Mouse (Mus musculus) layer of hippocampus, postnatal 14 days (tissue): ENCODE measurements around the gene Ccl22. TPM values are rescaled to one million over a fixed set of nuclear protein-coding genes. Genes with fewer than 3 reads are reported as not detected.

Source experiments
- DNase-seq, 2 experiments: peaks; one replicate each; pipeline ENCODE4 v3.0.0; 2021 to 2022; ENCODE audit warnings: low spot score in 2 of 2, mixed read lengths in 1 of 2
- total RNA-seq, 2 experiments: library from RNA; stranded (reverse); gene quantifications; 2 replicates each; pipeline ENCODE4 v1.2.3; 2021

Ccl22 gene
- total RNA-seq, 2 experiments from 2014 or later, result 0.17 to 0.18 TPM

DNA sequence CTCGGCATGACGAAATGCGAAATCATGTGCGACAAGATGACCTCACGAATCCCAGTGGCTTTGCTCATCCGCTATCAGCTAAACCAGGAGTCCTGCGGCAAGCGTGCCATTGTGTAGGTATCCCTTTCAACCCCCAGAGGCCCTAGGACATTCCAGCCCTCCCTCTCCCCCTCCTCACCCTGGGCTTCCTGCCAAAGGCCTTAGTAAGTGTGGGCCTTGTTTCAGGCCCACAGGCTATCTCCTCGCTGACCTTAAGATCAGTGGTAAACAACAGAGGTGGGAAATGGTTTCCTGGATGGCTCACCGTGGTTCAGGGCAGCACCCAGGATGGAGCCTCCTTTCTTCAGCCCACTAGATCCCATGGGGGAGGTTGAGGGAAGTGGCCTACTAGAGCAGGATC, 32.6 kb downstream of the Ccl22 start:
- no peak for DNase-seq

DNA sequence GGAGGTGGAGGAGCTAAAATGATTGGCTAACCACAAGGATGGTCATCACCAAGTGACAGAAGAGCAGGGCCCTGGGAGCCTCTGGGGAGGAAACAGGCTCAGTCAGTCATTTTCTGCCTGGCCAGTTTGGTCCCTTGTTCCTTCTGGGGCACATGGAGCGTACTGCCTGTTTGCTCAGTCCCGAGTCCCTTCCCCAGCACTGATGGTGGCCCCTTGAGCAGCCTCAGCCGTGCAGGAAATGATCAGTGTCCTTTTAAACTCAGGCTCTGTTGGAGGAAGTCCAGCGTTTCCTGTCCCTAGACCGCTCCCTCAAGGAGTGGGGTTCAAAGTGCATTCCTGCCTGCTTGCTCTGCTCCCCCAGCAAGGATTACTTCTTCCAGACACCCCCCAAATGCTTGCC, 33.1 kb downstream of the Ccl22 start:
- DNase-seq, result no peak

DNA sequence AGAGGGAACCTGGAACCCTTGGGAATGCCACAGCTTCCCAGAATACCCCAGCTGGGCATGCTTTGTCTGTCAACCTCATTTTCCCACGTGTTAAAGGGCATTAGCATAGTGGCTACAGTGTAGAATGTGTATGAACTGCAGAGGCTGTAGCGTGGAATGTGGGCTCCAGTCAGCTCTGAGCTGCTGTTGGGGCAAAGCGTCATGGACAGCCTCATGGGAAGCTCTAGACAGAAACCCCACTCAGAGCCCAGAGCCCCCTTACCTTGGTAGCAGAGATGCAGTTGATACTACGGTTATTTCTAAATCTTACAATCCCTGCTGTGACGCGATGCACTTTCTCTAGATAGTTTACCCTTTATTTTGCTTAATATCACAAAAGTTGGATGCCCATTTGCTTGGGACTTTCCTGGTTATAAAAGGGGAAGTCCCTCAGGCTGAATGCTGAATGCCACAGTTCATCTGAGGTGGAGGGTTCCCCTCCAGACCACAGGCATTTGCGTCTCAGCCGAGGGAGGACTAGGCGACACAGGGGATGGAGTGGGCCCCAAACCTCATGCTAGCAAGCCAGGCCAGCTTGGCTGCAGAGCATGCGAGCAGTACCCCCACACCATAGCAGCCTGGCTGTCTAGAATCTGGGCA, 33.6 kb downstream of the Ccl22 start:
- DNase-seq, result no peak

DNA sequence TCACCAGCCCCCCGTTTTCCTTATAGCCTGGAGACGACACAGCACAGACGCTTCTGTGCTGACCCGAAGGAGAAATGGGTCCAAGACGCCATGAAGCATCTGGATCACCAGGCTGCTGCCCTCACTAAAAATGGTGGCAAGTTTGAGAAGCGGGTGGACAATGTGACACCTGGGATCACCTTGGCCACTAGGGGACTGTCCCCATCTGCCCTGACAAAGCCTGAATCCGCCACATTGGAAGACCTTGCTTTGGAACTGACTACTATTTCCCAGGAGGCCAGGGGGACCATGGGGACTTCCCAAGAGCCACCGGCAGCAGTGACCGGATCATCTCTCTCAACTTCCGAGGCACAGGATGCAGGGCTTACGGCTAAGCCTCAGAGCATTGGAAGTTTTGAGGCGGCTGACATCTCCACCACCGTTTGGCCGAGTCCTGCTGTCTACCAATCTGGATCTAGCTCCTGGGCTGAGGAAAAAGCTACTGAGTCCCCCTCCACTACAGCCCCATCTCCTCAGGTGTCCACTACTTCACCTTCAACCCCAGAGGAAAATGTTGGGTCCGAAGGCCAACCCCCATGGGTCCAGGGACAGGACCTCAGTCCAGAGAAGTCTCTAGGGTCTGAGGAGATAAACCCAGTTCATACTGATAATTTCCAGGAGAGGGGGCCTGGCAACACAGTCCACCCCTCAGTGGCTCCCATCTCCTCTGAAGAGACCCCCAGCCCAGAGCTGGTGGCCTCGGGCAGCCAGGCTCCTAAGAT, 34.3 kb downstream of the Ccl22 start:
- DNase-seq, result no peak

DNA sequence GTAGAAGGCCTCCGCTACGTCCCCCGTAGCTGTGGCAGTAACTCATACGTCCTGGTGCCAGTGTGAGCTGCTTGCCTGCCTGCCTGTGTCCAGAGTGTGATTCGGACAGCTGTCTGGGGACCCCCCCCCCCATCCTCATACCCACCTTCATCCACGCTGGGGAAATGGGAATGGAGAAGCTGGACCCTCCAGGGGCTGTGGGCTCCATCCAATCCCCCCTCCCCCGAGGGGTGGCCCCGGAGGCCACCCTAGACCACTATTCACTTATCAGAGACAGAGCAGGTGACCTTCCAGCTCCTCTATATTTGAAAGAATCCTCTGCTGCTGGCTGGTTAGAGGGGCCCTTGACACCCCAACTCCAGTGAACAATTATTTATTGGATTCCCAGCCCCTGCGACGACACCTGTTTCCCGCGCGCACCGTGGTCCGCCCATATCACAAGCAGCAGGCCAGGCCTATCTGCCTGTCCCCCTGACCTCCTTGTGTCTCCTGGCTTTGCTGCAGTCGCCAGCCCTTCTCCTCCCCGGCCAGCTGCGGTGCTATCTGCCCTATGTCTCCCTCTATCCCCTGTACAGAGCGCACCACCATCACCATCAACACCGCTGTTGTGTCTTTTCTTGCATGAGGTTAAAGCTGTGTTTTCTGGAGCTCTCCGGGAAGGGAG, 35.2 kb downstream of the Ccl22 start:
- DNase-seq, result no peak

DNA sequence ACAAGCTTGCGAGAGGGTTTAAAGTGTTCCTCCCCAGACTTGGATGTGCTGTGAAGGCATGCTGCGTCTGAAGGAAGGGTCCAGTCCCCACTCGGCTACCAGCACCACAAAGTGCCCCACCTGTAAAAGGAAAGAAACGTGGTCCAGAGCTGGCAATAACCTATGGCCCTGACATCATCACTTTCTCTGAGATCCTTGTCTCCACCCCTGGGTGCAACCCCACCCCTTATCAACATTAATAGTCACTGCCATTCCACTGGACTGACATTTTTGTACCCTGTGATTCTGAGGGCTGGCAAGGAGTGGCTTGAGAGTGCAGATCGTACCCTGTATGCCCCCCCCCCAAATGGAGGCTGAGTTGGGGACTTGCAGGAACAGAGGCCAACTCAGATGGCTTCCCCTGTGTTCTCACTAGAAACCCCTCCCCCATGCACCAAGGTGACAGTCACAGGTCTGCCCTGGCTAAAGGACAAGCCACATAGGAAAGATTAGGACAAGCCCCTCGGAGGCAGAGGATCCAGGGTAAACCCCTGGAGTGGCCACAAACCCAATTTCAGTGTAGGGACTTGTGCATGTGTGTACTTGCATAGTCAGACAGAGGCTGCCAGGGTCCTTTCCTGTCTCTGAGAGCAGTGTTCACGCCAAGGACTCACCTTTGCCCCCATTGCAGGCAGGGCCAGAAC, 35.9 kb downstream of the Ccl22 start:
- no peak for DNase-seq

DNA sequence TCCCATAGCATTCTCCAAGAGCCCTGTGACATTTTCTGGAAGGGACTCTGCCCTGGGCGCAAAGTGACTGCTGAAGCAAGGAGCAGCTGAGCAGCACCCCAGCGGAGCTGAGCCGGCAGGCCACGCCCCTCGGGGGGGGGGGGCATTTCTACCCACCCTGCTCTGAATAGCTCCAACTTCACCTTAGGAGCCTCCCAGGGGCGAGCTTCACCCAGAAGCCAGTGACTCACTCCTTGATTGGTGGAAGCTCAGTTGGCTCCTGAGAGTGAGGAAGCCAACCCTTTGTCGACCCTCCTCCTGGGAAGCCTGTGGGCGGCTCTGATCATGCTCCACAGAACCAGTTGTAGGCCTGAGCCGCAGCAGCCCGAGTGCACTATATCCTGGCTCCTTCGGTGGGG, 36.4 kb downstream of the Ccl22 start:
- DNase-seq, result no peak

DNA sequence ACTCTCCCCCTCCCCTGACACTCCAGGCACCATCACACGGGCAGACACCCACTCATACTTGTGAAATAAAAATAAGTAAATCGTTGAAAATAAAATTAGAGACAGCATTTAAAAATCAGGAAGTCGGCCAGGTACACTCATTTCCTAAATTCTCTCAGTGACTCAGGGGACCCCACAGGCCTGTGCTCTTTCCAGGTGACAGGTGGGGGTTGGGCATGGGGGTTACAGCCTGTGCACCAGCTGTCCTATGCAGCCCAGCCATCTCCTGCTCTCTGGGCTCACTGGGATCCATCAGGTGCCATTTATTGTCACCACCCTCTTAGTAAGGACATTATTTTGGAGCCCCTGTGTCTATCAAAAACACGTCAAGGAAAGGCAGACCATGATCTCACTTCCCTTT, 38.5 kb downstream of the Ccl22 start:
- DNase-seq, result no peak

DNA sequence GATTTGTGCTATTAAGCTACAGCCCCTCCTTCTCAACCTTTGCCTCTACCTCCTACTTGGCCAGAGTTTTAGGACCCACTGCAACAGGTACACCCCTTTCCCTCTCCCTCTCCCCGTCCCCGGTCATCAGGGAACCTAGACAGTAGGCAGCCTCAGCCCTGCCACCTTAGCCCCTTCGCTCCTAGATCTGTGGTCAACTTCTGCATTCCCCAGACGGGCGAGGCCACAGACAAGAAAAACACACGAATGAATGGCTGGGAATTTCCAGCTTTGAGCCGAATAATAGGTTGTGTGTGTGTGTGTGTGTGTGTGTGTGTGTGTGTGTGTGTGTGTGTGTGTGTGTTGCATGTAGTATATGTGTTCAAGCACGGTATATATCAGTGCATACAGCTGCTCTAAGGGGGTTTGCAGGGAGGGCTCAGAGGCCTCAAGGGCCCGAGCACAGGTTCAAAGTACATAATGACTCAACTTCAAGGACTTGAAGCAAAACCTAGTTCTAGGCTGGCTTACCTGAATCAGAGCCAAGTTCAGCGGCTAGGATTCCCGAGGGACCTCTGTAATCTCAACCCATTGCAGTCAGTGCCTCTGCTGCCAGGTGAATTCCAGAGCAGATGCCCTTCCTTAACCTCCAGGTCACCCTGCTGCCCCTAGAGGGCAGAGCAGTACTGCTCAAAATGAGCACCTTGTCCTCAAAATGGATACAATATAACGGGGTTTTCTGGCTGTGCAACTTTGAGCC, 40.0 kb downstream of the Ccl22 start:
- no peak for DNase-seq

DNA sequence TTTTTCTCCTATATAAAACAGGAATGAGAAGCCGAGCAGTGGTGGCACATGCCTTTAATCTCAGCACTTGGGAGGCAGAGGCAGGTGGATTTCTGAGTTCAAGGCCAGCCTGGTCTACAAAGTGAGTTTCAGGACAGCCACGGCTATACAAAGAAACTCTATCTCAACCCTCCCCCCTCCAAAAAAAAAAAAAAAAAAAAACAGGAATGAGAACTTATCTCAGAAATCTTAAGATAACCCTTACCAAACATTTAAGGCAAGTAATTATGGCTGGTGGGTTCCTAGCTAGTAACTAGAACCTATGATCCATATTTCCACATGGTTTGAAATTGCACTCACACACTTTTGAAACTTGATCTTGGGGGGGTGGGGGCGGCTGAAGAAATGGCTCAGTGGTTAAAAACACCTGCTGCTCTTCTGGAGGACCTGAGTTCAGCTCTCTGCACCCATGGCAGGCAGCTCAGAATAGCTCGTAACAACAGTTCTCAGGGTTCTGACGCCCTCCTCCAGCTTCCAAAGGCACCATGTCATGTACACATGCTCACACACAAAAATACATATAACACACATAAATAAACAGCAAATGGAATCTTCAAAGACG, 40.7 kb downstream of the Ccl22 start:
- DNase-seq, result no peak

DNA sequence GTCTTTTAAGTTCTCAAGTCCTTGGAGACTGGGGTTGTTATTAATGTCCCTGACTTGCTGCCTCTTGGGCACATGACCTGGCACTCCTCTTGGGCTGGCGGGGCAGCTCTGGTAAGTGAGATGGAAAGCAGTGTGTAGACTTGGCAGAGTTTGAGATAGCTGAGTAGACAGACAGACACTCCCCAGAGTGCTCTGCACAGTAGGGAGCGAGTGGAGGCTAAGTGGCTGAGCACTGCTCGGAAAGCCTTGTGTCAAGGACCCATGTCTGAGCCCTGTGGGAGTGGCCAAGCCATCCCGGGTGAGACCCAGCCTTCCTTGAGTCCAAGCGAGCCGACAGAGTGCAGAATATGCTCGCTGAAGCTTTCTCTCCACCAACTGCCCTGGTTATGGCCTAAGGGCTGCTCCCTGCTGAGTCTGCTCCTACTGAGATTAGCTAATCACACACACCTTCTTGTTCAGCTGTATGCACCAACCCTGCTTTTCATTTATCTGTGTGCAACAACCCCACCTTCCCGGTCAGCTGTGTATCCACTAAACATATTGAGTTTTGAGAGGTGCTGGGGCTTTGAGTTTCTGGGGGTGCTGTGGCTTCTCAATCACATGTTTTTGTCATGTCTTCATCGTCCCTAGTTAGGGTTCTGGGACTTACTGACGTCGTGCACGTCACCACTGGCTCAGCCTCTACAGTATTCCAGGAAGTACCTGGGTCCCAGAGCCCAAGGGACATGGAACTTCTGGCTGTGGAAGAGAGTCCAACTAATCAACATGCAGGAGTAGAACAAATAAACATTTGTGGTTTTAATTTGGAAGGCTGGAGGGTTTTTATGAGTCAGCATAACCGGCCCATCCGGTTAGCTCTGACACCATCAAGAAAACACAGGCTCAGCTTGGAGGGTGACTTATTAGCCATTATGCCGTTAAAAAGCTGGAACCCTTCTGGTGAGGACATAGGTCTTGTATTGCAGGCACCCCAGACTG, 42.4 kb downstream of the Ccl22 start:
- no peak for DNase-seq

DNA sequence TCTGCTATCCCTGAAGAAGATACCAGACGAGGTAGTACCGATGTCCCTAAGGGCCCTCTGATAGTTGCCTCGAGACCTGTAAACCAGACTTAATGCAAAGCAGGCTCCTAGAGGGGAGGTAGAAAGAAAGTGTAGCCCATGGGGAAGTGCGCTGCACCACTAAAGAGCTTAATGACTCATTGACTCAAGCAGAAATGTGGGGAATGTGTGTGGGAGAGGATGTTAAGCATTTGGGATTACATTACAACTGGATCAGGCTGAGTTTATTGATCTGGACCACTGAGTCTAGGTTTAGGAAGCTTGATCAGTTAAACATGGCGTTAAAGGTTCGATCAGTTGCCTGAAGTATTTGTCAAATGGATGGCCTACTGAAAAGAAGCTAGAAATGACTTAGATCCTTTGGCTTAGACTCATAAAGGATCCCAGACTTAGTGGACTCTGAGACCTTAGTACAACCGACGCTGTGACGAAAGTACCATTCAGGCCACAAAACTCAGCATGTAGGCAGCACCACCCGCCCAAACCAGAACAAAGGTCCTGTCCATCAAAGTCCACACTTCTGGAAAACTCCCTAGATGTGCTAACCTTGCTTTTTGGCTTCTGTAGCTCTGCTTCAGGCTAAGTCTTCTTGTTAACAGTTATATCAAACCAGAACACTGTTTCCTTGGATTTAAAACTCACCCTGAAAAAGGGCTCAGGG, 44.0 kb downstream of the Ccl22 start:
- no peak for DNase-seq

DNA sequence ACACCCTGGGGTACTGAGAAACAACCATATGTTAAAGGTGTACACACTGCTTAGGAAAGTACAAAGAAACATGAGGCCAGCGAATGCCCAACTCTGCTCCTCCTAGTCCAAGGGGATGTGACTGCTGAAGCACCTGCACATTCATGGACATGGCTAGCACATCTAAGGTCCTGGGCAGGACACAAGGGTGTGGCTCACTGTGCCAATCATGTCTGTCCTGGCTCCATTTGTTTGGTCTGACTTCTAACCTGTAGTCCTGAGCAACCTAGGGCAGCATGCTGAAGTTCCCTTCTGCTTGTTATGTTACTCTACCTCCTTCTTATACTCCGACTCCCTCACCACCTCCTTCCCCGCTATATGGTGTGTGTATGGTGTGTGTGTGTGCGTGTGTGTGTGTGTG, 49.0 kb downstream of the Ccl22 start:
- no peak for DNase-seq

DNA sequence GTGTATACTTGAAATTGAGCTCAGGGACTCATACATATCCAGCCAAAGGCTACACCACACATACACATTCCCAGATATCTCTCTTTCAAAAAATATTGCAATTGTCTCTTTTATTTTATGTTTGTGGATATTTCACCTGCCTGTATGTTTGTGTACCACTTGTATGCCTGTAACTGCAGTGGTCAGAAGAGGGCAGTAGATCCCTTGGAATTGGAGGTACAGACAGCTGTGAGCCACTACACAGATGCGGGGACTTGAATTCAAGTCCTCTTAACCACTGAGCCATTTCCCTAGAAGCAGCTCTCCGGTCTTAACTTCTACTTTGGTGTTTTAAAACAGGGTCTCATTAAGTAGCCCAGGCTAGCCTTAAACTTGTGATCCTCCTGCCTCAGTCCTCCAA, 49.4 kb downstream of the Ccl22 start:
- no peak for DNase-seq

DNA sequence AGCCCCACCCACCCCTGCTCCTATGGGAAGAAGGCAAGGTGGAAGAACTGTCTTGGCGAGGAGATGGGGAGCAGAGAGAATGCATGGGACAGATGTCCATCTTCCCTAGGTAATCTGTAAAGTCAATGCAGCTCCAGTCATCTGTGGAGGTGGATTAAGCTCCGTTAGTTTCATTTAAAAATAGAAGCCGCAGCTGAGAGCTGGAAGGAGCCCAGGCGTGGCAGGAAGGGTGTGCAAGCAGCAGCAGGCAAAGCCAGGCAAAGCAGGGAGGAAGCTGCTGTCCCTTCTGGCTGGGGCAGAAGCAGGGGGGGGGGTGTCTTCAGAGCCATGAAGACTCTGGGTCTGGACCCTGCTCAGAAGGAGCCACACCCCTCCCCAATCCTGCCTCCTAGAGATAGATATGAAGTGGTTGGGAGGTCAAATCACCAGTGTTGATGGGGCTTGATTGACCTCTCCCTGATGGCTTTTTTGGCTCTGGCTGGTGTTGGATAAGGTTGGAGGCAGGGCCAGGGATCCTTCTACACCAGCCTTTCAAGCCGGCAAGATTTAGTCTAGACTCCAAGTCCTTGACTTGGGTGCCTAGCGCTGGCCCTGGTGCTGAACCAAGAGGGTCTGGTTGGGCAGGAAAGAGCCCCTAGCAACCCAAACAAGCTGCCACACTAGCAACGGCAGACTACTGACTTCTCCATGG, 55.0 kb downstream of the Ccl22 start:
- no peak for DNase-seq
